Mouse (Mus musculus) gastrocnemius, adult 18-20 months (tissue): ENCODE data around the gene Slc5a9. TPM values are rescaled to one million over a fixed set of nuclear protein-coding genes. Genes with fewer than 3 reads are reported as not detected.
"Not testable (repeated sequence)": the region's sequence is repeated elsewhere in the genome, so short reads cannot be mapped to it uniquely, and the experiment has no call there.

ENCODE experiments used
- DNase-seq: peaks from one replicate; pipeline ENCODE4 v3.0.0; 2021; ENCODE audit warnings: low spot score
- long read RNA-seq, 2 experiments: library from polyadenylated mRNA; stranded (forward); transcript quantifications; one replicate each; pipeline ENCODE4 v2.0.0; 2021
- total RNA-seq, 2 experiments: library from RNA; stranded (reverse); gene quantifications; 2 replicates each; pipeline ENCODE4 v1.2.3; 2021

Slc5a9 gene
- total RNA-seq, result not detected
- long read RNA-seq, experiment 1, result 0 reads
- long read RNA-seq, experiment 2, result 0 reads

DNA sequence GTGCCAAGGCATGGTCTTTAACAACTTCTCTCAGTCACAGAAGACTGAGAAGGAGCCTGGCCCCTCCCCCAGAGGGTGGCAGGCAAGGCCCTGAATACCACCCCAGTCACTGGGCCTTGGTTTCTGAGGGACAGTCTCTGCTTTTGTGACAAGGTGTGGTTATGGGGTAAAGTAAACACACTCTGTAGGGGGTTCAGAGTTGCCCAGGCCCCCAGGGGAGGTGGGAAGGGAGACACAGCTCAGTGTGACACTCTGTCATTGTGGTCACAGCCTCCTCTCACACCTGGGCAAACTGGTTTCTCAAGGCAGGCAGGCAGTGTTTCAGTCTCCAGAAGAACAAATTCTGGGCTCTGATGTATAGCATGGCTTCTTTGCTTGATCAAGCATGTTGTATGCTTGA is at the start of gene Slc5a9:
TSS of gene Slc5a9 (minus strand) at position 144 of the 400 bp plus-strand sequence.
- no peak for DNase-seq

DNA sequence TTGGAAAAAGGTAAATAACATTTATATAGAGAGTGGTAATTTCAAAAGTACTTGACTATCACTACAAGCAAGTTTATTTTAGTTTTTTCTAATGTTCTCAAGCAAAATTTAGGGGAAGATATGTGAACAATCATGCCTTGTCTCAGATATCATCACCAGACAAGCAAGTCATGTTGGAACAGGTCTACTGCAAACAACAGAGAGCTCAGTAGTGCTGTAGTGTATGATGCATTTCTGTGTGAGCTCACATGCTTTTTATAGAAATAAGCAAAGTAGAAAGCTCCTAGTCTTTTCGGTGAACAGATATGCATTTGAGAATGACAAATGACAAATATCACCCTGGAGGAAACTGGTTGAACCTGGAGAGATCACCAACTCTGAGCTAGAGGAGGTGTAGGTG is 16.4 kb upstream of the Slc5a9 start, which contains the start of gene Skint8:
TSS of gene Skint8 (plus strand) at position 301 of the 400 bp plus-strand sequence.
- no peak for DNase-seq

DNA sequence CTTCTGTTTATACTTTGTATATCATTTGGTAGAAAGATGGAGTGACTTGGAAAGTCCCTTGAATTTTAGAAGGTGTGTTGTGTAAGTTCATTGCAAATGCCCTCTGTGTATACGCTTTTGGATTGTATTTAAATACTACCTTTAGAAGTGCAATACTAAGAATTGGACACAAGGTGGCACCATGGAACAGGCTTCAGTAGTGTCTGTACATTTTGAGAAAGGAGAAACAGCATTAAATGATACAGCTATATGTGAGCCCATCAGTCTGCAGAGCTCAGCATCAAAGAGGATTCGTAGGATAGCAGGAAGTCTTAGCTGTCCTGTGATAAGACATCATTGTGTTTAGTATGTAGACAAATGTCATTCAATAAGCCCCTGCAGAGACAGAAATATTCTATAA is 5.2 kb upstream of the Slc5a9 start:
- DNase-seq, result peak; percentile 2

DNA sequence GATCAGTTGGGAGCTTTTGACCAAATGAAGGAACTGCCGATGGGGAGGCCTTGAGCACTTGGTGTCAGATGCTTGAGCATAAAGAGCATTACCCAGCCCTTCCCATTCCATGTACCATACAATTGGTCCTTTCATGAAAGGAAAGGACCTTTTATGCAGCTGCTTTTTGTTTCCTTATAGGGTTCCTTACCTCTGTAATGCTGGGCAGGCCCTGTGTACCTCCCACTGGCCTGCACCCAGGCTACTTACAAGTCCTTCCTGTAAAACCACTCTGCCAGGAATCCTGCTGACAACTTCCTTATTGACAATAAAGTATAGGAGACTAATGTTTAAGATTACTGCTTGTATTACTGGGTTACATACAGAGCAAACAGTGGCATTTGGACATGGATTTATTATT is 1.2 kb downstream of the Slc5a9 start:
- no peak for DNase-seq

DNA sequence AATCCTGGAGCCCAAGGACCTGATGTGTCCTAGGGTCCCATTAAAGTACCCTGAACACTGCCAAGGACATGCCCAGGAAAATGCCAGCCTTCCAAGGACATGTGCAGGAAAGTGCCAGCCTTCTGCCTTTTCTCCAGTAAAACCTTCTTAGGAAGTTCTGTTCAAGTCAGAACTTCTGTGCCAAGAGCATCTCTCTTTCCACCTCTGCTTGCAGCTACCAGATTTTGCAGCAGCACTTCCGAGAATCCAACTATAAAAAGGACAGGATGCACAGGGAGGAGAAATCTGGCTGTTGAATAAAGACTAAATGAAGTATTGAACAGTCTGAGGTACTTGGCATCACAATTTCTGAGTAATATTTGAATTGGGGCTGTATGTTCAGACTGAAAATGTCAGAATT is 2.2 kb downstream of the Slc5a9 start:
- DNase-seq, result not testable (repeated sequence)

DNA sequence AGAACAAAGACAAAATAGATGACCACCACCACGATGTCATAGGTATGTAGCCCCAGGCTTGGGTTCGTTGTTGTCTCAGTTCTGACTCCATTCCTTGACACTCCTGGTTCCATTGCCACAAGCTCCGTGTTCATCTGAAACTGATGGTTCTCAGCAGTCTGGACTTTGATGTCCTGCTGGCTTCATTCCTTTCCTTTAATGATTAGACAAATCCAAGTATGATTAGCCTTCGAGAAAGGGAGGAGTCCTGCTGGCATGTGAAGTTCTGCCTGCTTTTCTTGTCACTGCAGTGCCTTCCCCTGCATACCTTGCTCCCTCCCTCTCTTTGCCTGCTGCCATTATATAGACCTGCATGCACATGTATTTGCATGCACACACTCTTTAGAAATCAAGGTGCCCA is 4.2 kb downstream of the Slc5a9 start:
- no peak for DNase-seq

DNA sequence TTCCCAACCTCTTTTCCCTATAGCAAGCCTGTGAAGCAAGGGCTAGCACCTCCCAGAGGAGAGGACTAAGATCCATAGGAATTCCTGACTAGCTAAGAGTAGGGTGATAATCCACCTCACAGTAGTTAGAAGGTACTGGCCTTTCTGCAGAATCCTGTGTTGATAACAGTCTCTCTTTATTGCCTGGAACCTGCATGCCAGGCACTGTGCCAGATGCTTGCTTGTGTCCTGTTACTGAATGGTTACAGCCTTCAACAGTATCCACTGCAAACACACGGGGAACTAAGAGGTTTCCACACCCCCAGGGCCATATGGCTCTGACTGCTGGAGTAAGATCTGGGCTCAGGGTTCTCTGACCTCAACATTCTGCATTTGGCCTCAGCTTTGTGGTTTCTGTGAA is 5.0 kb downstream of the Slc5a9 start:
- no peak for DNase-seq

DNA sequence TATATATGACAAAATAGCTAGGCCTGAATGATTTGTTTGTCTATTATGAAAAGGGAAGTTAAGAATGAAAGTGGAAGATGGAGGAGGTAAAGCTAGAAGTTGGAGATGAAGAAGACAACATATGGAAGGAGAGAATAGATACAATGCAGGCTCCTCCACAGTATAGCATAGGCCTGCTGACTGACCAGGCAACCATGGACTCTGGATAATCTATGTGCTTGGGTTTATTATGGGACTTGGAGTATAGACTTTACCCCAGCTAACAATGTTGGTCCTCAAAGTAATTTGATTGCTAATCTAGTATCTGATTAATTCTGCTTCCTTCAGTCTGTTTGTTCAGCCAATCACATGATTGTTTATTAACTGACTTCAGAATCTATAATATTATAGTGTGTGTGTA is 10.6 kb downstream of the Slc5a9 start:
- no peak for DNase-seq

DNA sequence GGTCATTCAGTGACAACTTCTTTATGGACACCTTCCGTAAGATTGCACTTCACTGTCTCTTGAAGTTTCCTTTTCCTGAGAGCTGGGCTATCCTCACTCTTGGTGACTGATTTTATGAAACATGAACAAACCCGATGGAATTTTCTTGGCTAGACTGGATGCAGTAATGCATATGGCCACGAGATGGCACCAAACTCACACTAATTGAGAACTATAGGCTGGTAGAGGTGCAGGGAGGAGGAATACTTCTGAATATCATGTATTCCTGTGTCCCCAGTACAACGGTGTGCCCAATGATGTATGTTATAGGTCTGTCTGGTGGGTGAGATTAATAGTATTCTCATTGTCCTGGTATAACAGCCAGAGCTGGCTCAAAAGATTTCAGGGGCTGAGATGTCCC is 16.1 kb downstream of the Slc5a9 start:
- DNase-seq, result peak; percentile 66

DNA sequence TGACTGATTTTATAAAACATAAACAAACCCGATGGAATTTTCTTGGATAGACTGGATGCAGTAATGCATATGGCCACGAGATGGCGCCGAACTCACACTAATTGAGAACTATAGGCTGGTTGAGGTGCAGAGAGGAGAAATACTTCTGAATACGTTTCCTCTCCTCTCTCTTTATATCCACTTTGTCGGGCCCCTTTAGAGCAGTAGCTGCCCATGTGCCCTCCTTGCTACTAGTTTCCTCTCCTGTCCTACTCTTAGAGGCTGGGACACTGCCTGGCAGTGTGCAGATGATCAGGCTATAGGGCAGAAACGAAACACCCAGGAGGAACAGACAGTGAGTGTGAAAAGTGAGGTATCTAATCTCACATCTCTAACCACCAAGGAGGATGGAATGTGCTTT is 16.7 kb downstream of the Slc5a9 start:
- peak; percentile 53 for DNase-seq

DNA sequence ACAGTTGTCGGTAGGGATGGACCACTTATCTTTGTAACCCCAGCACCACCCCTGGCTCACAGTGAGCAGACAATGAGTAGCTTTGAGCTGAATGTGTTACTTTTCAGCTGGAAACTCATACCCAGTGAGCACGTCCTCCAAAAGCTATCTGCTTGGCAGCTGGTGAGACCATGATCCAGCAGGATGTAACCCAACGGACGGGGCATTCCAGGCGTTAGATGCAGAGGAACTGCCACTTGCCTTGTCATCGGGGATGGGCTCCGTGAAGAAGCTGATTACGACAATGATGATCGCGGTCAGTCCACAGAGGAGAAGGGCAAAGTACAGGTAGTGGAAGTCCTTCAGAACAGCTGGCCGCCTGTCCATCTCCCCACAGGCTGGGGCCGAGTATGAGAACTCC is 19.2 kb downstream of the Slc5a9 start:
- DNase-seq, result no peak

DNA sequence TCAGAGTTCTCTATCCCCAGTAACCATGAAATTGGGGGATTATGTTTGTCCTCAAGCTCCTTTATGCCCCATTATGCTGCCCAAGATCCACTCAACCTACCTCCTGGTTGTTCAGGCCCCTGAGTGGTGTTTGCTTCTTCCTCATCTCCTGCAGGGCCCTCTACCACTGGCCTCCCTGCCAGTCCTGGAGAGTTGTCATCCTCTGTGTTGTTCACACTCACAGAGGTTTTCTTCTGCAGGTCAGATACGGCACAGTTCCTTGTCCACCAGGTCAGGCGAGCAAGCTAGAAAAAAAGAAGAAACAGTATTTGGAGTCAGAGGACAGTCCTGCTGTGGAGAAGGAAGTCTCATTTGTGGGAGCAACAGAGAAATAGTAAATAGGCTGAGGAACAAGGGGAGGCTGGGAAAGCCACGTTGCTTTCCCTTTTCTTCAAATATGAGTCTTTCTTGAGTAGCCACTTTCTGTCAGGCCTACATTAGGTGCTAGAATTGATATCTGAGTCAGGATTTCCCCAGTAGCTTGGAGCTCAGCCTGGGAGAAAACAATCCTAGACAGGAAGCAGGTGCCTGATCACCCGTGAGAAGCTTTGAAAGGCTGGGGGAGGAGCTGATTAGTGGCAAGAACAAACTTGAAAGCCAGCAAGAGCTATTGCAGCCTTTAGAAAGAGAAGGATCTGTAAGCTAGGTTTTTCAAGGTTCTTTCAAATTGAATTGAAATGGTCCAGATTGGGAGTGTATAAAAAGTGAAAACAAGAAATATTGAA is 22.4 kb downstream of the Slc5a9 start:
- DNase-seq, result no peak

DNA sequence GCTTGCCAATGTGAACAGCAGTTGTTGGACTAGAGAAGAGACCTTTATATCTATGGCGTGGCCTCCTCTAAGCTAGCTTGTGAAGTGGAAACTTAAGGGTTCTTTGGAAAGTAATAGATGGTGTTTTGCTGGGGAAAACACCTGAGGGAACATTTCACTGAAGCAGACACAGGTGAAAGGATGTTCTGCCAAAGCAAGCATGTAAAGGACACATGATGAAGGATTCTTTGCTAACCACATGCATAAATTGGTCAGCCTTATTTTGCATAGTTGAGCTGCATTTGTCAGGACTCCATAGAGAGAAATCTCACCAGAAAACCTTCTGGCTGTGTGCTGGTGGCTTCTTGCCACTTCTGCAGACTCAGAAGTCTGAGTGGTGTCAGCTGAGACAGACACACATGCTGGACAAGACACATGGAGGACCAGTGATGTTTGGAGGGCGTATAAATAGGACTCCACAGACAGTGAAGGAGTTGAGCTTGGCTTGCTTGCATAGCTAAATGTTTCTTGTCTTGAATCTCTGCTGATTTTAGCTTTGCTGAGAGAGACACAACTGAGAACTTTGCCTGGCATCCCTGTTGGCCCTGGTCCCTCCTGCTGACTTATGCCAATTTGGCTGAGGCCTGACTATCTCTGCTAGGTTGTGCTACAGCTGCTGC is 34.8 kb downstream of the Slc5a9 start:
- peak; percentile 3 for DNase-seq

DNA sequence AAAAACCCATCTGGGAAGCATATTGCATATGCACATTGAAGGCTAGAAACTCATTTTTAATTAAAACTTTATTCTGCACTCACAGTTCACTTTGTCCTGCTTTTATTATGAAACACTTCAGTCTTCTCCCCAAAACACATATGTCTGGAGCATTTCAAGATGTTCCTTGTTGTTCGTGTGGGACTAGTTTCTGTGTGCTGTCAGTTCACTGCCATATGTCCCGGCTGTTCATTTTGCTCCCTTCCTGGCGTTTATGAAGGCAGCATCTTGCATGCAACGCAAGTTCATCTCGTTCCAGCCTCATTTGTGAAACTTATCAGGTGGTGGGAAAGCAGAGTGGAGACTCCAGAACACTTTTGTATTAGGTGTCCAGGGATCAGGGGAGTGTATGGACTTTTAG is 36.0 kb downstream of the Slc5a9 start:
- no peak for DNase-seq

DNA sequence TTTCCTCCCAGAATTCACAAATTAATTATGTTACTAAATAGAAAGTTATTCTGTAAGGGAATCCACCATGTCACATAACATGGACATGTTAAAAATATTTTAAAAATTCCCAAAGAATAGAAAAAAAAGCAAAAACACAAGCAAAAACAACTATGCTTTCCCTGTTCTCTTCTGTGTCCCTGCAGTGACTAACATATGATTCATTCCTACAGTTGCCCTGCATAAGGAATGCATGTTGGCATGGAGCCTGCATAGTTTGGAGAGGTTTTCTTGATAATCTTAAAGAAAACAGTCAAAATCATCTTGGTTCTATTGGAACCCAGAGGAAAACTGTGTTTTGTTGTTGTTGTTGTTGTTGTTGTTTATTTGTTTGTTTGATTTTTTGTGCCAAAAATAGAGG is 50.1 kb downstream of the Slc5a9 start:
- DNase-seq, result no peak

DNA sequence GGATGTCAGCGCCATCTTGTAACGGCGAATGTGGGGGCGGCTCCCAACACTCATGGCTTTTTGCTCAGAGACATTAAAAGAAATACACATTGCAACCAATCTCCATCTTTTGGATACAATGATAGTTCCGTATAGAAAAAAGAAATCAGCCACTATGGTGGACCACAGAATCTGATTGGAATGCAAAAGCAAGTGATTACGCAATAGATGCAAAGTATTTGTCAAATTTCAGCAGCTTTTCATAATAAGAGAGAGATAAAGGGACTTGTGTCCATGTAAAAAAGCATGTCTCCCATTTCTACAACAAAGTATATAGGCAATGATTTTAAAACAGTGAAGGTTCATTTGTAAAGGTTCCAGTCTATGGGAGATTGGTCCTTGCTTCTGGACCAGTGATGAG is 63.8 kb downstream of the Slc5a9 start:
- no peak for DNase-seq

Other genes starting within 250 kb of the Slc5a9 start
- 1 to 10 TPM; 2.5 to 3.5 TPM for gene Spata6, start 182.9 kb downstream of the Slc5a9 start, total RNA-seq
- gene Skint8, start 16.5 kb upstream of the Slc5a9 start, total RNA-seq, result not detected
- gene Skint7, start 70.0 kb upstream of the Slc5a9 start, total RNA-seq, result not detected
- not detected for gene Skint1, start 103.4 kb upstream of the Slc5a9 start, total RNA-seq
- gene Skint4, start 169.1 kb upstream of the Slc5a9 start, total RNA-seq, result not detected